Mouse (Mus musculus) CD4-positive, CD25-positive, alpha-beta regulatory T cell, adult 2 months (primary cell): ENCODE data around the gene Gpr152.

Experiments
- DNase-seq: peaks from one replicate; pipeline ENCODE4 v3.0.0-alpha.2; 2012; ENCODE audit warnings: low read depth, low spot score

Gene Gpr152

DNA sequence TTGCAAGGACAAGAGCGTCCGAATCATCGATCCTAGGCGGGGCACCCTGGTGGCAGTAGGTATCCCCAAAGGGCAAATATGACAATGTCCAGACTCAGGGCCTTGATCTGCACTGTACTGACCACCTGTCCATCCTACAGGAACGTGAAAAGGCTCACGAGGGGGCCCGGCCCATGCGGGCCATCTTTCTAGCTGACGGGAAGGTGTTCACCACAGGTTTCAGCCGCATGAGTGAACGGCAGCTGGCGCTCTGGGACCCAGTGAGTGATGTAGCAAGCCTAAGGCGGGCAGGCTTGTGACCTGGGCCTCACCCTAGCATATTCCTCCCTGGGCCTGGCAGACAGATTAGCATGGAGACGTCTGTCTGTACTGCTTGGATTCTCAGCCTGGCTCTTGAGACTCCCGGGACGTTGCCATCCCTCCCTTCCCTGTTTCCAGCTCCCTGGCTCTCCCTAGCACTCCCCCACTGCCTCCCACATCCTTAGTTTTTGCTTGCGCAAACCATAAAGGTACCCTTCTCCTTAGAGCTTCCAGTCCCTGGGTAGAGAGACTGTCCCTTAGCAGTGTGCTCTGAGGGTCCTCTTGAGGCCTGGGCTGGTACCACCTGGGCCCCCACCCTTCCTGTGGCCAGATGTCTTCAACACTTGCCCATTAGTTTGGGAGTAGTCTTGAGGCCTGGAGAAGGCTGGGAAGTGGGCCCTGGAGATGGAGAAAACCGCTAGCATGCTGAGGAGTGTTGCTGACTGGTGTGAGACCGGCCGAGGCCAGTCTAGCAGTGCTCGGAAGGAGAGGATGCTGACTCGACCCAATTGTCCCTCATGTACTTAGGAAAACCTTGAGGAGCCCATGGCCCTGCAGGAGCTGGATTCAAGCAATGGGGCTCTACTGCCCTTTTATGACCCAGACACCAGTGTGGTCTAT lies 11.2 kb downstream of the Gpr152 start:
- DNase-seq = no peak

DNA sequence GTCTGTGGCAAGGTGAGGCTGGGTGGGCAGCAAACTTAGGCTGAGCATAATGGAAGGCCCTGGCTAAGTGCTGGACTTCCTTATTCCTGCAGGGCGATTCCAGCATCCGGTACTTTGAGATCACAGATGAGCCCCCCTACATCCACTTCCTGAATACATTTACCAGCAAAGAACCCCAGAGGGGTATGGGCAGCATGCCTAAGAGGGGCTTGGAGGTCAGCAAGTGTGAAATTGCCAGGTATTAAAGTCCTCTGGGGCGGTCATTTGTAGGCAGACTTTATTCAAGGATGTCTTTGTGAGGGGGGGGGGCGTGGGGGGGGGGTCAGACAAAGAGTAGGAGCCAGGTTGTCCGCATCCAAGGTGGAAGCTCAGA lies 11.9 kb downstream of the Gpr152 start:
- DNase-seq = no peak

DNA sequence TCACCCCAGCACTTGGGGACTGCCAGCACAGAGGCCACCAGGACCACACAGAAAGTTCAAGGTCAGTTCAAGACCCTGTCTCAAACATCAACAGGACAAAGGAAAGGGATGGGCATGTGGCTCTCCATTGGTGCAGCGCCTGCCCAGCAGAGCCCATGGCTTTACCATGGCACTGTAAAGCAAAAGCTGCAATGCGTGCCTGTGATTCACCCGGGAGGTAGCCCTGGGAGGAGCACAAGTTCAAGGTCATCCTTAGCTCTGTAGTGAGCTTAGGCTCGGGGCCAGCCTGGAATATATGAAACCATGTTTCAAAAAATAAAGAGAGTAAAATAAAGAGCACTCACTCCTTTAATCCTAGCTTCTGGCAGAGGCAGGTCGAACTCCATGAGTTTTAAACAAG lies 12.3 kb downstream of the Gpr152 start:
- no peak for DNase-seq

DNA sequence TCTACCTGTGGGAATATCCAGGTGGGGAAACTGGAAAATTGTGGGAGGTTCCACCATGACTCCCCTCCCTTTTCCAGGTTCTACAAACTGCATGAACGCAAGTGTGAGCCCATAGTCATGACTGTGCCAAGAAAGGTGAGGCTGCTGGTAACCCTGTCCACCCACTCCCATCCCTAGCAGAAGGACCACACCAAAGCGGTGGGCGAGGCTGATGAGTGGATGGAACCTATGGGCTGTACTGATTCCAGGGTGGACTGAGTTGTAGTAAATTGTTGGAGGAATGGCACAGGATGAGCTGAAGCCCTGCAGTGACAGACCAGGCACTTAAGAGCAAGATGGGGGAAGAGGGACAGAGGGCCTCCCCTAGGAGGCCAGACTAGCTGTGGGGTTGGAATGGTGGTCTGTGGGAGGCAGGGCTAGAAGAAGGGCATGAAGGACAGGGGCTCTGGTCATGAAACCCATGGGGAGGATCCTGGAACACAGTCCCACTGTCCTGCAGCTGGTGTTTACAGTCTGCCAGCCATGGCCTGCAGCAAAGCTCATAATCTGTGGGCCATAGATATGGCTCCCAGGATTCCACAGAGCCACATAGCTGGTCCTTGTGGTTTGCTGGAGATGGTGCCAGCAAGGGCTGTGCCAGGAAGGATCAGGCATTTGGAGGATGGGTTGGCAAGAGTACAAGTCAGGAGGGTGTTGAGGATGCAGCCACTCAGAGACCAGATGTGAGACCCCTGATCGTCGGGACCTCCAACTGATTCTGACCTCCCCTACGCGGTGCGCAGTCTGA lies 13.1 kb downstream of the Gpr152 start:
- DNase-seq = no peak

DNA sequence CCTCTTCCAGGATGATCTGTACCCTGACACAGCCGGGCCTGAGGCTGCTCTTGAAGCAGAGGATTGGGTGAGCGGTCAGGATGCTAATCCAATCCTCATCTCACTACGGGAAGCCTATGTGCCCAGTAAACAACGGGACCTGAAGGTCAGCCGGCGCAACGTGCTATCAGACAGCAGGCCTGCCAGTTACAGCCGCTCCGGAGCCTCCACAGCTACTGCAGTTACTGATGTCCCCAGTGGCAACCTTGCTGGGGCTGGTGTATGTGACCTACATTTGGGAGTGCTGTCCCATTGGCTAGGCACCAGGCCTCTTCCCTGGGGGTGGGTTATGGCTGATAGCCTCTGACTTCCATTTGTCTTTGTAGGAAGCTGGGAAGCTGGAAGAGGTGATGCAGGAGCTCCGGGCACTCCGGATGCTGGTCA lies 13.7 kb downstream of the Gpr152 start, which contains the start of gene Ptprcap:
Gene Ptprcap (plus strand): TSS at position 373 of the 423 bp plus-strand sequence.
- DNase-seq = no peak

DNA sequence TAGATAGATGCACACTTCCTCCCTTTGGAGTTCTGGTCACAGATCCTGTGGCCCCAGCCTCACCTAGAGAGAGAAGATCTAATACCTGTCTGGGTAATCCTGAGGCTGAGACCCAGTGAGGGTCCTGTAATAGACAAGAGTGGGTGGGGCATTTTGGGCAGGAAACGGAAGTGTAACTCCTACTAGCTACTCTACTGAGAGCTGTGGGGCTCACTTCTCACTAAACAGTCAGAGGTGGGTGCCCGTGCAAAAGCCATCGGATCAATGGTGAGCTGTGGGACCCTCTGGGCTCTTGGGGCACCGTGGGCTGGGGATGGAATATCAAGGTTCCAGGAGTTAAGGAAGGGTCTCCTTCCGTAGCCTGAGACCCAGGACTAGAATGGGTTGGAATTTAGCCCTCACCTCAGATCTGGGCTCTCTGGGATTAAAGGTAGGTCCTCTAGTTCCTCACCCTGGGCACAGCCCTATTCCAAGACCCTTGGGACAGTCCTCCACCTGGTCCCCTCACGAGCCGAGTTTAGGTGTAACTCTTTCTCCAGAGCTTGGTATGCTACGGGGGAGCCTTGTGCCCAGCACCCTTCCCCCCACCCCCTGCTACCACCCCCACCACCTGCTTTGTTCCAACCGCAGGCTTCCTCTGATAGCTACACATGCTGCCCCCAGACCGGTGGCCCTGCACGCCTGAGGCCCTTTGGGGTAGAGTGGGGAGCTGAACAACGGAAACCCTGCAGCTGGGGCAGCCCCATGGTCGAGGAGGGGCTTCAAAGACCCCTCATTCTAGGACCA lies 15.0 kb downstream of the Gpr152 start:
- peak; percentile 73 for DNase-seq

DNA sequence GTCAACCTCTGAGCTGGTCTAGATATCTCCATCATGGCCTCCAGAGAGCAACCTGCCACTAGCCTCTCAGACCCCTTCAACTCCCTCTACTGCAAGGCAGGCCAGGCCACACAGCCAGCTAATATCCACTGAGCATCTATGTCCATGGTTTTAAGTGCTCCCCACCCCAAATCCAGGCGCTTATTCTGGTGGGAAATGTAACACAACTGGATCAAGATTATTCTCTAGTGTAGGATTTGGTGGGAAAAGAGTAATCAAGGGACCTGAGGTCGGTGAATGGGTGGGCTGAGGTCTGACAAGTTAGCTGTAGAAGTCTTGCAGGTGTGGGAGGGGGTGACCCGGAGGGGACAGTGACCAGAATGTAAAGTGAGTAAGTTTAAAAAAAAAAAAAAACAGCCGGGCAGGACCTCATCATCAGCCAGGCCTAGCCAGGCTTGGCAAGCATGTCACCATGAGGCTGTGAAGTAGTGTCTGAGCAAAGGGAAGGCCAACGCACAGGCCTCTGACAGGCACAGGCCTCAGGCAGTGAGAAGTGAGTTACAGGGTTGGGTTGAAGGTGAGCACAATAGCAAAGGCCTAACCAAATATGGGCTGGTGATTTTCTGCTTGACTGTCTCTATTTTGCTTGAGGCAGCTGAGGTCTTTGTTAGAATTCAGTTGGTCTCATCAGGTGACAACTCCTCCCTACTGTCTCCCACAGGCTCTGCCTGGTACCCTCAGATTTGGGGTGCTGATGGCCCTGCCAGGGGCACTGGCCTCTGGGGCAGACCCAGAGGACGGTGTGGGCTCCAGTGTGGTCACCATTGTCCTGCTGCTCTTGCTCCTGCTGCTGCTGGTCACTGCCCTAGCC lies 15.9 kb downstream of the Gpr152 start:
- DNase-seq = peak; percentile 55

DNA sequence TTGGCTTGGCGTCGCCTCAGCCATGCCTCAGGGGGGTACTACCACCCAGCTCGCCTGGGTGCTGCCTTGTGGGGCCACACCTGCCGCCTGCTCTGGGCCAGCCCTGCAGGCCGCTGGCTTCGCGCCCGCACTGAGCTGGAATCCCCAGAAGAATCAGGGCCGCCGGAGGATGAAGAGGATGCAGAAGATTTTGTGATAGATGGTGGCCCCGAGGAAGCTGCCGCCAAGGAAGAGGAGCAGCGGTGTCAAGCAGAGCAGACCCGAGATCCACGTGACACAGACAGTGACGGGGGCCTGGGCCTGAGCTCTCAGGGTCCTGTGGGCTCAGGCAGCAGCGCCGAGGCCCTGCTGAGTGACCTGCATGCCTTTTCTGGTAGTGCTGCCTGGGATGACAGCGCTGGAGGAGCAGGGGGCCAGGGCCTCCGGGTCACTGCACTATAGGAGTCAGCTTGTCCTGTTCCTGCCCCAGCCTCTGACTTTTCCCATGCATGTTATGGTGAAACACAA lies 16.5 kb downstream of the Gpr152 start:
- peak; percentile 30 for DNase-seq

DNA sequence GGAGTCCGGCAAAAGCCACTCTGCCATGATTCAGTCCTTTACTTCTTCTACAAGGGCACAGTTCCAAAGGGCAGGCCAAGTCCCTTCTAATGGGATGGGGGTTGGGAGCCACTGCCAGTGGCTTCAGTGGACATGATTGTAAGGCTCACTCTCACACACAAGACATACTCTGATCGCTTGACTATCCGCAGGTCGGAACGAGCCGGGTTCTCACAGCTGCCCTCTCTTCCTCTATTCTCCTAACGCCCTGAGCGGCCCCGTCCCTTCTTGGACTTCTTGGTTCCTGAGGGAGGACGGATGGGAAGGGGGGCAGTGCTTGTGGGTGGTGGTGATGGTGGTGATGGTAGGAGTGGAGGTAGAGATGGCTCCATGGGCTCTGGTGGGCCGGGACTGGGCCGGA lies 17.2 kb downstream of the Gpr152 start:
- no peak for DNase-seq

DNA sequence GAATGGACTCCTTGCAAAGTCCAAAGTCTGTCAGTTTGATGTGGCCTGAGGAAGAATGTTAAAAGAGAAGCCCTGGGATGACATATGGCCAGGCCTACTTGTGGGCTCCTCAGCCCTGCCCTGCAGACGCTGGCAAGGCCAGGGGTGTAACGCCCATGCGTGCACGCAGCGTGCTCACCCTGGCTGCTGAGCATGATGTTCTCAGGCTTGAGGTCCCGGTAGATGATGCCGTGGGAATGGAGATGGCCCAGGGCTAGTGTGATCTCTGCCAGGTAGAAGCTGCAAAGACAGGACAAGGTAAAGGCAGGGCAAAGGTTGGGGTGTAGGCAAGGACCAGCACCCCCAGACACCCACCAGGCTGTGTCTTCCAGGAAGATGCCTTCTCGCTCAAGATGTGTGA lies 19.5 kb downstream of the Gpr152 start:
- DNase-seq = no peak

DNA sequence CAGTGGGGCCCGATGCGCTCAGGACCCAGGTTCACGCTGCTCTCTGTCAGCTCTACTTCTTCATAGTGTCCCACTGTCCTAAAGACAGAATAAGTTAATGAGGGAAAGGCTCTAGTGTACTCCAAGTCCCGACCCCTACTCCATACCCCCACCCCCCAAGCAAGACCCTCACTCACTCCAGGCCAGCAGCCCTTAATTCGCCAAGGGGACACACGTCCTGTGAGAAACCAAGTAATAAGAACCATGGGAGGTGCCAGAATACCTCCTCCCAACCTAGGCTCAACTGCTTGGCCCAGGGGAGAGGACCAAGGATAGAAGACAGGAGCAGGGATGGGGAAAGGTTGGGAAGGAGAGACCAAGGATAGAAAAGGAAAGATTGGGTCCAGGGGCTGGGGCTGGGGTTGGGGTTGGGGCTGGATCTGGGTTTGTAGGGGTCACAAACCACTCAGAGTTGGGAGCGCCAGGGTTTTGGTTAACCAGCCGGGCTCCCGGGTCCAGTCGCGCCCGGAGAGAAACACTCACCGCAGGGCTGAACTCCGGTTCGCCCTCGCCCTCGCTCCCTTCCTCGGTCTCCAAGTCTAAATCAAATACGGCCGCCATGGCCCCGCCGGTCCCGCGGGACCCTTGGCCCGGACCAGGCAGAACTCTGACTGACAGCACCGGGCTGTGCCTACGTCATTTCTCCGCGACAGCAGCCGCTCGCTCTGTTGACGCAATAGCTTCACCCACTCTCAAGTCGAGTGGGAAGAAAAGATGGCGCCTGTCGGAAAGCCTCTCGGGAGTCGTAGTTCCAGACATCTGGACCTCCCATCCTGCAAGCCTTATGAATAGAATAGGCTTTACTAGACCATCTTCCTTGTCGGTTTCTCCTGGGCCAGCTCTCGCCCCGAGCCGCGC lies 23.3 kb downstream of the Gpr152 start, which contains the start of gene Rps6kb2:
Gene Rps6kb2 (minus strand): TSS at position 709 of the 897 bp plus-strand sequence.
- DNase-seq = peak; percentile 97

DNA sequence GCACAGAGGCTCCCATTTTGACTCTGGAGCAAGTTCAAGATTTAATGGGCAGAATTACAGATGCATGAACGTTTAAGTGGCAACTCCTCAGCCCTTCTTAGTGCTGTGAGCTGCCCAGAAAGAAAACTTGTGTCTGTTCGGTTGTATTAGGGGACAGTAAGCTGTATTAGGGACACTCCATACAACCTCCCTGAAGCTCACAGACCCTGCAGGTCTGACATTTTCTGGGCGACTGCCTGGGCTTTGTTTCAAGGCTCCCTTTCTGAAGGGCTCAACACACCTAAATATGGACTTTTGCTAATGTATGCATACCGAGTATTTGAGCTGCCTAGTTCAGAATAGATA lies 23.9 kb downstream of the Gpr152 start:
- DNase-seq = no peak

DNA sequence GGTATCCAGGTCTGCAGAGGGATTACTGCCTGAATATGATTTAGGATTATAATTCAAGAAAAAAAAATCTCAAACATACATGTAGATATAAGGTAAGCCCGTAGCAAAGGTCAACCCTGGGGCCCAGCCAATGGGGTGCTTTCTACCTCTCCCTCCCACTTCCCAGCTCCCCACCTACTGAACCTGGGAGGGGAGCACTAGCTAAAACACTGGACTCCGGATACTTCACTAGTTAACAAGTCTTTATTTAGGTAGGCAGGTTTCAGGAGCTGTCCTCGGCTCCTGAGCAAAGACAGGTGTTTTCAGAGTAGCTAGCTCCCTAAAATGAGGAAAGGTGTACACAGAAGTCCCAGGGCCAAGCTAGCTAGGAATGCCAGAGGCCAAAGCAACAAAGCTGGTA lies 24.5 kb downstream of the Gpr152 start:
- DNase-seq = no peak

DNA sequence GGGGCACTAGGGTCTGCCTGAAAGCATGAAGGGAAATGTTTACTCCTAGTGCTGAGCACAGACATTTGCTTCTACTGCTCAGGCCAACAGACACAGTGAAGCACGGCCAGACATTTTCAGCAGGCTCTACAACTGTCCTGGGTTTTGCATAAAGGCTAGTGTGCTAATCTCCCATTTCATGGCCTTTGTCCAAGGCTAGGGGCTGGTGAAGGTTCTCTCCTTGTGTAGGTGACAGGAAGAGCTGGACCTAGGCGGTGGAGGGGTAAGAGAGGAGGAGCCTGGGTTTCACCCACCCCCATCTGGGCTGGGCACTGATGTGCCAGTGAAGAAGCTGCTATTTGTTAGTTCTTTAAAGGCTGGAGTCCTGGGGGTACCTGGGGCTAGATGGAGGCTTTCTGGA lies 25.1 kb downstream of the Gpr152 start:
- no peak for DNase-seq

DNA sequence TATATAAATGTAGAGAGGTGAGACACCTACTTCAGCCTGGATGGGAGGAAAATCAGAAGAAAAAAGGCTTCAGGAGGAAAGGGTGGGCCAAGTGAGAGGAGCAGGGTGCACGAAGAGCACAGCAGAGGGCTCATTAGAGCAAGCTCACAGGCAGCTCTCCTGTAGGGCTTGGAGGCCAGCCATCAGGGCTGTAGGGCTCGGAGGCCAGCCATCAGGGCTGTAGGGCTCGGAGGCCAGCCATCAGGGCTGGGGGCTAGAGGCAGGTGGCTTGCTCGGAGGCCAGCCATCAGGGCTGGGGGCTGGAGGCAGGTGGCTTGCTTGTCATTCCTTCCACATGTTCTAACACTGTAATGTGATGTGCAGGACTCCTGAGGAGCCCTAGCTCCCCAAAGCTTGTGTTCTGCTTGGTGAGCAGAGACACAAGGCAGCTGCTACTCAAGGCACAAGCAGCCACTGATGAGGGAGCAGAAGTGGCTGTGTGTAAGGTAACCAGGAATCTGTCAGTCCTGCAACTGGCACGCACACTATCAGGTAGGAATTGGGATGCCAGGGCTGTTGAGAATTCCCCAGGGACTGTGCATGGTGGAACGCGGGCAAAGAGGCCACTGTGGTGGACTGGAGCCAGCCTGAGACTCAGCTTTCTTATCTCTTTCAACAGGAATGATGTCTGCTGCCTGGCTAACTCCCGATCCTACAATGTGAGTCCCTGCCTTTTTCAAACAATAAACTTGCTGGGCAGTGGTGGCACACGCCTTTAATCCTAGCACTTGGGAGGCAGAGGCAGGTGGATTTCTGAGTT lies 27.3 kb downstream of the Gpr152 start:
- DNase-seq = no peak

DNA sequence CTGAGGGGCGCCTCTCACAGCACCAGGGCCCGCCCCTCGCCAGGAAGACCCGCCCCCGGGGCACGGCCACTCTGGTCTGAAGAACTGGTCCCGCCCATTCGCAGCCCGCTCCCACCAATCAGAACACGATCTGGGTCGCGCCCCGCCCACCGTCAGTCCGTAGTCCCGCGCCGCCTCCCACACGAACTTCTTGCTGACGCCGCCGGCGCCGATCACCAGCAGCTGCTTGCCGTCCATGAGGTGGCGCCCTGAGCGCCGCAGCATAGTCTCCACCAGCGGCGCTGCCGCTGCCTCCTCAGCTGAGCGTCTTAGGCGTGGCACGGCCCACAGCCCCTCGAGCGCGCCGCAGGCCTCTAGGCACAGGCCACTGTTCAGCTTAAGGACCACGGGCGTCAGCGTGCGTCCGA lies 29.8 kb downstream of the Gpr152 start:
- DNase-seq = peak; percentile 99

DNA sequence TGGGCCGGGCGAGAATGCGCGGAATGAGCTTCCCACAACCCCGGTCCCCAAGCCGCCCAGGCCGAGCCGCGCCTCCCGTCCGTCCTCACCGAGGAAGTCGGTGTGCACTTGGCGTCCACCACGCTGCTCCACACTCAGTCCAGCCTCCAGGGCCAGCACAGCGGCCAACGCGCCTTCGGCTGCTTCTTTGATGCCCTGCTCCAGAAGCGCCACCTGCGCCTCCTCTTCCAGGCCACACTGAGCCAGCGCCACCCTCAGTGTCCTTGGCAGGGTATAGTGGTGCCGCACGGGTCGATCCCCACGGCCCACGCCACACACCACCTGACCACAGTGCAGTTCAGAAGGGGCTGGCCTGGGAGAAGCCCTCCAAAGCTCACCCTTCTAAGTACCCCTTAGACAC lies 30.2 kb downstream of the Gpr152 start:
- no peak for DNase-seq

DNA sequence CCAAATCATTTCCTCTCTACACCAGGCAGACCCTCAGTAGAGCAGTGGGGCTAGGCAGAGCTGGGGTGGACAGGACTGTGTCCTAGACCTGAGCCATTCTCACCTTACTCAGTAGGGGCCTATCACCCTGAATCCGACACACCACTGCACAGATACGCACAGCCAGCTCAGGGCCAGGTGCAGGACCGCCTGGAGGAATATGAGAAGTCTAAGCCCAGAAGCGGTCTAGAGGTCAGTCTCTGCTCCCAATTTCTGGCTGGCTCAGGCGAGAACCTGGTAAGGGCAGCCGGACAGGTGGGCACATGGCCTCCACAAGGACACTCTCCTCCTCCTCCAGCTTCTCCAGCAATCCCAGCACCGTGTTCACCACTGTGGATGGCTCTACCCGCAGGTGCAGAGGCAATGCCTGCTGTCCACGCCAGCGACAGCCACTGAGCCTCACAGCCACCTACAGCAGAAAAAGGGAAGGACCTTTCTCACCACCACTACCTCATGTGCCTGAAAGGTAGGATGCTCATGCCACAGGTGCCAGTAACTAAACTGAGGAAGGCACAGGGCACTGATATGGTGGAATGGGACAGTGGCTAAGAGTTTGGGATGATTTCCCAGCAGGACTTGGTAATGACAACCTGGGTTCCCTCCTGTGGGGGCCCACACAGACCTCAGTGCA lies 31.3 kb downstream of the Gpr152 start:
- DNase-seq = no peak
